In genomic region chr14:47535096-47535495, GRCm38 (mm10) we compare ENCODE assay signal across 23 mouse cellular contexts. TPM values are rescaled to one million over a fixed set of nuclear protein-coding genes. Genes with fewer than 3 reads are reported as not detected.
DNase-seq lines count a peak whose midpoint lies in the region; ATAC-seq and TF ChIP-seq lines count a peak whose summit lies in the region.
"Had no signal": no experiment of that assay in that cellular context is flagged by ENCODE, and none has a peak within 500 bp of the region (broad histone marks: within the 10 kb centered on the region; RNA-seq: fewer than 3 reads in every experiment).

No protein-coding gene starts in this region.

- no peaks in the 10 kb centered on the region; the same call in 1 of the 2 replicates for H3K9me3 ChIP-seq in heart, embryonic 13.5 days
- H3K9me3 ChIP-seq in intestine, postnatal 0 days (ENCODE audit: control insufficient read depth) = no peaks in the 10 kb centered on the region
- H3K9me3 ChIP-seq in liver, embryonic 14.5 days (ENCODE audit: control insufficient read depth, low read length) = no peaks in the 10 kb centered on the region
- H3K9me3 ChIP-seq: embryonic facial prominence, embryonic 10.5 days; G1E; heart, embryonic 15.5 days; neural tube, embryonic 15.5 days; stomach, embryonic 15.5 days had no signal

- no peak for DNase-seq in heart, adult 2 months
- peak; percentile 19 for DNase-seq in NIH3T3 (ENCODE audit: low read depth)
- DNase-seq in liver, embryonic 14.5 days (ENCODE audit: low read depth in 3 of 3, low spot score in 3 of 3) = no peak
- no peak for DNase-seq in adrenal gland, postnatal 10 days
- DNase-seq in thymus, postnatal 14 days = no peak
- no peak for DNase-seq in lung, postnatal 36 days
- DNase-seq: cerebellum, adult 18-20 months; gastrocnemius, adult 2 months; heart, adult 11 months; left cerebral cortex, postnatal 4 days; lung, adult 2 months; lung, postnatal 4 days; right cerebral cortex, postnatal 14 days; thymus, adult 18-20 months had no signal

- no peaks in the 10 kb centered on the region for H3K27me3 ChIP-seq in heart, embryonic 13.5 days (replicated peaks)
- H3K27me3 ChIP-seq in heart, adult 2 months (ENCODE audit: control insufficient read depth, insufficient read depth, low read length) = no peaks in the 10 kb centered on the region
- H3K27me3 ChIP-seq in intestine, postnatal 0 days (replicated peaks; ENCODE audit: control insufficient read depth, insufficient read depth, low read length) = no peaks in the 10 kb centered on the region
- no peaks in the 10 kb centered on the region for H3K27me3 ChIP-seq in liver, embryonic 14.5 days (ENCODE audit: control insufficient read depth, insufficient read depth, low read length)
- H3K27me3 ChIP-seq: heart, embryonic 15.5 days; neural tube, embryonic 15.5 days; stomach, embryonic 15.5 days had no signal

- ATAC-seq in heart, embryonic 13.5 days (ENCODE audit: extremely low read depth, insufficient number of reproducible peaks, low FRiP score, low TSS enrichment) = no peak
- peak; percentile 78 for ATAC-seq in intestine, postnatal 0 days
- no peak for ATAC-seq in liver, embryonic 14.5 days (ENCODE audit: insufficient read depth)
- ATAC-seq: midbrain, embryonic 16.5 days had no signal

- H3K27ac ChIP-seq in heart, embryonic 13.5 days (replicated peaks) = peak overlapping the region; percentile 79; the same call in 1 of the 2 replicates
- H3K27ac ChIP-seq in heart, adult 2 months = no peak overlapping the region
- H3K27ac ChIP-seq in intestine, postnatal 0 days (ENCODE audit: low read depth, low read length) = peak overlapping the region; percentile 77
- peak overlapping the region; percentile 13 for H3K27ac ChIP-seq in liver, embryonic 14.5 days
- H3K27ac ChIP-seq: embryonic facial prominence, embryonic 10.5 days; heart, embryonic 15.5 days; neural tube, embryonic 15.5 days; stomach, embryonic 15.5 days had no signal

- no peak overlapping the region for H3K4me3 ChIP-seq in heart, embryonic 13.5 days
- H3K4me3 ChIP-seq in heart, adult 2 months = no peak overlapping the region
- H3K4me3 ChIP-seq in intestine, postnatal 0 days (ENCODE audit: low read depth, low read length) = no peak overlapping the region
- H3K4me3 ChIP-seq in liver, embryonic 14.5 days (ENCODE audit: insufficient read depth in 1 of 2, low read depth in 2 of 2, low read length in 2 of 2) = no peak overlapping the region
- H3K4me3 ChIP-seq: embryonic facial prominence, embryonic 10.5 days; gastrocnemius, adult 2 months; heart, embryonic 15.5 days; layer of hippocampus, adult 2 months; neural tube, embryonic 15.5 days; stomach, embryonic 15.5 days had no signal

- no peak for TF ChIP-seq POLR2A in heart, adult 2 months (IDR thresholded peaks at IDR 0.05; ENCODE audit: insufficient read depth, low read depth, low read length)

- no peaks in the 10 kb centered on the region for H3K79me2 ChIP-seq in heart, adult 2 months (replicated peaks; ENCODE audit: control insufficient read depth, insufficient read depth, low read length)

- no peak overlapping the region for H3K9ac ChIP-seq in heart, embryonic 13.5 days
- no peak overlapping the region for H3K9ac ChIP-seq in heart, adult 2 months (ENCODE audit: low read depth, low read length)
- no peak overlapping the region for H3K9ac ChIP-seq in intestine, postnatal 0 days (ENCODE audit: low read depth, low read length)
- no peak overlapping the region for H3K9ac ChIP-seq in liver, embryonic 14.5 days (replicated peaks)
- H3K9ac ChIP-seq: heart, embryonic 15.5 days; neural tube, embryonic 15.5 days; stomach, embryonic 15.5 days had no signal

- H3K36me3 ChIP-seq in heart, embryonic 13.5 days = peaks cover 36% of the 10 kb centered on the region
- H3K36me3 ChIP-seq in heart, adult 2 months (ENCODE audit: control insufficient read depth, insufficient read depth, low read length) = no peaks in the 10 kb centered on the region
- peaks cover 4% of the 10 kb centered on the region; the same call in 1 of the 2 replicates for H3K36me3 ChIP-seq in intestine, postnatal 0 days (ENCODE audit: control insufficient read depth, insufficient read depth)
- H3K36me3 ChIP-seq in liver, embryonic 14.5 days (replicated peaks; ENCODE audit: control insufficient read depth, insufficient read depth, low read depth) = peaks cover 17% of the 10 kb centered on the region

- intact Hi-C loops in heart, adult 2 months (cut with DNase I) = no loop called here

- 84% methylated on average over 1 of the region's 1 CpGs for WGBS in heart, embryonic 13.5 days
- WGBS in heart, adult 2 months = 72% methylated on average over 1 of the region's 1 CpGs
- 39% methylated on average over 1 of the region's 1 CpGs for WGBS in intestine, postnatal 0 days
- 83% methylated on average over 1 of the region's 1 CpGs for WGBS in liver, embryonic 14.5 days (ENCODE audit: insufficient replicate concordance)

- TF ChIP-seq CTCF in heart, adult 2 months (IDR thresholded peaks at IDR 0.05) = no peak
- TF ChIP-seq CTCF in intestine, postnatal 0 days (IDR thresholded peaks at IDR 0.05; ENCODE audit: low read depth) = no peak
- TF ChIP-seq CTCF in liver, embryonic 14.5 days (IDR thresholded peaks at IDR 0.05; ENCODE audit: low read depth) = no peak

- TF ChIP-seq EP300 in heart, adult 2 months (IDR thresholded peaks at IDR 0.05; ENCODE audit: insufficient read depth, low read depth, low read length) = no peak
- no peak for TF ChIP-seq EP300 in liver, embryonic 14.5 days (IDR thresholded peaks at IDR 0.05; ENCODE audit: low read depth)

- peaks cover 25% of the 10 kb centered on the region for H3K4me1 ChIP-seq in heart, embryonic 13.5 days
- H3K4me1 ChIP-seq in heart, adult 2 months (ENCODE audit: control insufficient read depth, insufficient read depth, low read length) = peaks cover 5% of the 10 kb centered on the region
- H3K4me1 ChIP-seq in intestine, postnatal 0 days (replicated peaks; ENCODE audit: control insufficient read depth, insufficient read depth, low read length) = peaks cover 4% of the 10 kb centered on the region; the same call in 1 of the 2 replicates
- H3K4me1 ChIP-seq in liver, embryonic 14.5 days (replicated peaks; ENCODE audit: control insufficient read depth in 2 of 2, insufficient read depth in 2 of 2, low read length in 1 of 2) = peaks cover 24 to 35% of the 10 kb centered on the region in 2 experiments

- no peak overlapping the region for H3K4me2 ChIP-seq in heart, embryonic 13.5 days
- H3K4me2 ChIP-seq in intestine, postnatal 0 days (replicated peaks; ENCODE audit: low read depth) = 0 out of 2 replicates have a peak overlapping the region, but pooled peaks have one; percentile 6
- H3K4me2 ChIP-seq in liver, embryonic 14.5 days (ENCODE audit: low read depth) = no peak overlapping the region
- H3K4me2 ChIP-seq: heart, embryonic 15.5 days; neural tube, embryonic 15.5 days; stomach, embryonic 15.5 days had no signal

RNA-seq across cellular contexts. Expression of gene Atg14, which starts 35.4 kb away (rescaled TPM):
- polyA plus RNA-seq in heart, embryonic 13.5 days (2015; fragmentation: Nextera tagmentation; extraction: Ambion mirVana) = 9.1 and 11.0 TPM in 2 replicates
- total RNA-seq in heart, adult 2 months (2021) = 10 to 100 TPM in 1 of 2 experiments, 1 to 10 TPM in 1; 7.9 to 11.6 TPM
- 6.4 and 8.6 TPM in 2 replicates for polyA plus RNA-seq in heart, adult 2 months (2012; rRNA removed)
- polyA plus RNA-seq in intestine, postnatal 0 days (2015; fragmentation: Nextera tagmentation; extraction: Ambion mirVana) = 6.4 and 7.8 TPM in 2 replicates
- 3.0 and 3.7 TPM in 2 replicates for polyA plus RNA-seq in liver, embryonic 14.5 days (2012; rRNA removed)
- polyA plus RNA-seq in liver, embryonic 14.5 days (2014; fragmentation: Nextera tagmentation; extraction: Ambion mirVana) = 5.9 and 6.1 TPM in 2 replicates
- 10 to 100 TPM; 10.3 to 14.2 TPM for total RNA-seq in adrenal gland, postnatal 10 days (2021)
